Mouse (Mus musculus) right cerebral cortex, adult 18-20 months (tissue): ENCODE measurements at regions not wholly inside any gene's neighbourhood (a gene's known extent, or its start where the extent isn't known, plus 50 kb on each side); places are given as distances from the start of the nearest gene placed in this dataset.

Experiments
- DNase-seq: peaks from one replicate; pipeline ENCODE4 v3.0.0; 2022; ENCODE audit warnings: mixed read lengths

GRCm38 (mm10) chr5:47339807-47340206 lies 643.1 kb upstream of the Slit2 start:
- no peak for DNase-seq

- DNase-seq, result no peak
These were observed 612.8 kb upstream of the Slit2 start for GRCm38 (mm10) chr5:47370184-47370583.

GRCm38 (mm10) chr5:47385930-47386329 lies 597.0 kb upstream of the Slit2 start:
- DNase-seq, result no peak

GRCm38 (mm10) chr5:47386750-47387149 lies 596.2 kb upstream of the Slit2 start:
- no peak for DNase-seq

GRCm38 (mm10) chr5:47390735-47391134 lies 592.2 kb upstream of the Slit2 start:
- no peak for DNase-seq

GRCm38 (mm10) chr5:47396874-47397273 lies 586.1 kb upstream of the Slit2 start:
- DNase-seq, result no peak

- DNase-seq, result no peak
These were observed 561.0 kb upstream of the Slit2 start for GRCm38 (mm10) chr5:47421916-47422315.

- DNase-seq, result no peak
These were observed 556.9 kb upstream of the Slit2 start for GRCm38 (mm10) chr5:47426040-47426439.

GRCm38 (mm10) chr5:47426467-47426866 lies 556.5 kb upstream of the Slit2 start:
- no peak for DNase-seq

- no peak for DNase-seq
These were observed 553.4 kb upstream of the Slit2 start for GRCm38 (mm10) chr5:47429217-47430172.

GRCm38 (mm10) chr5:47431599-47432328 lies 551.2 kb upstream of the Slit2 start:
- no peak for DNase-seq

GRCm38 (mm10) chr5:47436455-47436854 lies 546.5 kb upstream of the Slit2 start:
- no peak for DNase-seq

GRCm38 (mm10) chr5:47446305-47447028 lies 536.5 kb upstream of the Slit2 start:
- DNase-seq, result no peak

GRCm38 (mm10) chr5:47464848-47465247 lies 518.1 kb upstream of the Slit2 start:
- DNase-seq, result no peak

- DNase-seq, result no peak
These were observed 513.5 kb upstream of the Slit2 start for GRCm38 (mm10) chr5:47469394-47469793.

- DNase-seq, result no peak
These were observed 510.7 kb upstream of the Slit2 start for GRCm38 (mm10) chr5:47472027-47472825.

- DNase-seq, result no peak
These were observed 503.0 kb upstream of the Slit2 start for GRCm38 (mm10) chr5:47479908-47480307.

GRCm38 (mm10) chr5:47496218-47496617 lies 486.7 kb upstream of the Slit2 start:
- DNase-seq, result no peak

- DNase-seq, result no peak
These were observed 480.0 kb upstream of the Slit2 start for GRCm38 (mm10) chr5:47502764-47503416.

- no peak for DNase-seq
These were observed 474.1 kb upstream of the Slit2 start for GRCm38 (mm10) chr5:47508689-47509301.
